Mouse (Mus musculus) testis, adult 2 months (tissue): ENCODE measurements around the gene Fgf2. TPM values are rescaled to one million over a fixed set of nuclear protein-coding genes. Genes with fewer than 3 reads are reported as not detected.
A peak's percentile ranks its signal among the peaks of the same experiment; 100 is the strongest.

Experiments used
- H3K27ac ChIP-seq: fragments of 200-500 bp; 2 replicates; pipeline ENCODE4 v1.5.1; 2012; ENCODE audit warnings: low read depth, low read length; ENCODE audit not compliant: control insufficient read depth, insufficient read depth
- H3K27me3 ChIP-seq: fragments of 200-500 bp; 2 replicates; pipeline ENCODE4 v1.6.1; 2012; ENCODE audit warnings: mild to moderate bottlenecking, low read length, moderate library complexity; ENCODE audit not compliant: control insufficient read depth, insufficient read depth
- H3K36me3 ChIP-seq: fragments of 200-500 bp; 2 replicates; pipeline ENCODE4 v1.6.1; 2012; ENCODE audit warnings: mild to moderate bottlenecking, low read length; ENCODE audit not compliant: control insufficient read depth, insufficient read depth
- H3K4me1 ChIP-seq: fragments of 200-500 bp; 2 replicates; pipeline ENCODE4 v1.6.1; 2012; ENCODE audit warnings: low read length; ENCODE audit not compliant: control insufficient read depth, insufficient read depth
- H3K4me3 ChIP-seq: fragments of 200-500 bp; 2 replicates; pipeline ENCODE4 v1.5.1; 2012; ENCODE audit warnings: low read depth, mild to moderate bottlenecking, low read length, moderate library complexity, mixed read lengths; ENCODE audit not compliant: control insufficient read depth
- CTCF ChIP-seq: fragments of 200-500 bp; IDR thresholded peaks from 2 replicates; pipeline ENCODE4 v1.5.1; 2012; ENCODE audit warnings: low read depth, mild to moderate bottlenecking, inconsistent platforms, low read length, moderate library complexity; ENCODE audit not compliant: control insufficient read depth, insufficient read depth, insufficient replicate concordance
- POLR2A ChIP-seq: fragments of 200-500 bp; IDR thresholded peaks from 2 replicates; pipeline ENCODE4 v1.6.1; 2012; ENCODE audit warnings: low read depth, mild to moderate bottlenecking, inconsistent platforms, low read length, moderate library complexity; ENCODE audit not compliant: control insufficient read depth
- polyA plus RNA-seq: library from polyadenylated mRNA; depleted of rRNA; stranded (reverse); fragments of >200 nt; gene quantifications from 2 replicates; pipeline ENCODE4 v1.2.3, GENCODE M21; 2012

The Fgf2 gene
- polyA plus RNA-seq, 1 experiment = 0.57 TPM

GRCm38 (mm10) chr3:37414413-37414960 is 66.3 kb downstream of the Fgf2 start:
- H3K4me3 ChIP-seq = no peak overlapping the region
- H3K4me1 ChIP-seq = peaks cover 2% of the 10 kb centered on the region; the same call in 1 of the 2 replicates
- no peaks in the 10 kb centered on the region for H3K27me3 ChIP-seq
- H3K27ac ChIP-seq = no peak overlapping the region
- no peak for TF ChIP-seq POLR2A
- no peak for TF ChIP-seq CTCF
- no peaks in the 10 kb centered on the region for H3K36me3 ChIP-seq

GRCm38 (mm10) chr3:37418341-37418740 is 70.2 kb downstream of the Fgf2 start:
- Histone ChIP-seq H3K27me3 (no peaks in the 10 kb centered on the region), H3K36me3 (no peaks in the 10 kb centered on the region), H3K4me3 (no peak overlapping the region), H3K27ac (no peak overlapping the region), H3K4me1 (0 out of 2 replicates have a peak, but pooled peaks cover 2% of the 10 kb centered on the region)
- TF ChIP-seq POLR2A (no peak), CTCF (no peak)

- no peaks in the 10 kb centered on the region for H3K36me3 ChIP-seq
- no peaks in the 10 kb centered on the region for H3K27me3 ChIP-seq
- H3K27ac ChIP-seq = peak overlapping the region; percentile 84
- H3K4me1 ChIP-seq = 0 out of 2 replicates have a peak, but pooled peaks cover 2% of the 10 kb centered on the region
- TF ChIP-seq CTCF = no peak
- no peak for TF ChIP-seq POLR2A
- peak overlapping the region; percentile 91 for H3K4me3 ChIP-seq
Observed at GRCm38 (mm10) chr3:37418961-37419457, 70.9 kb downstream of the Fgf2 start.

- Histone ChIP-seq H3K27ac (peak within 1 kb of the TSS; percentile 97), H3K4me3 (peak within 1 kb of the TSS; percentile 97), H3K36me3 (no peaks in the 10 kb centered on the region), H3K4me1 (0 out of 2 replicates have a peak, but pooled peaks cover 2% of the 10 kb centered on the region), H3K27me3 (no peaks in the 10 kb centered on the region)
- TF ChIP-seq POLR2A (peak; percentile 79), CTCF (0 out of 2 replicates have a peak, but pooled peaks have one; percentile 12)
Observed at GRCm38 (mm10) chr3:37419458-37419991, 71.4 kb downstream of the Fgf2 start, which contains the start of gene Spata5. Gene Spata5 (plus strand): TSS chr3:37419896.

- Histone ChIP-seq H3K27ac (peak within 1 kb of the TSS; percentile 97), H3K27me3 (no peaks in the 10 kb centered on the region), H3K36me3 (no peaks in the 10 kb centered on the region), H3K4me3 (peak within 1 kb of the TSS; percentile 97), H3K4me1 (0 out of 2 replicates have a peak, but pooled peaks cover 2% of the 10 kb centered on the region)
- TF ChIP-seq POLR2A (peak; percentile 68; the same call in 1 of the 2 replicates), CTCF (no peak; the same call in 1 of the 2 replicates)
Observed at GRCm38 (mm10) chr3:37420072-37420471, 71.9 kb downstream of the Fgf2 start, which contains the start of gene Nudt6. Gene Nudt6 (minus strand): TSS chr3:37420211.

GRCm38 (mm10) chr3:37420641-37421040 is 72.5 kb downstream of the Fgf2 start:
- Histone ChIP-seq H3K27me3 (no peaks in the 10 kb centered on the region), H3K27ac (peak overlapping the region; percentile 97), H3K36me3 (no peaks in the 10 kb centered on the region), H3K4me1 (0 out of 2 replicates have a peak, but pooled peaks cover 2% of the 10 kb centered on the region), H3K4me3 (peak overlapping the region; percentile 97)
- TF ChIP-seq POLR2A (peak; percentile 17; the same call in 1 of the 2 replicates), CTCF (no peak)

GRCm38 (mm10) chr3:37421179-37421578 is 73.0 kb downstream of the Fgf2 start:
- peak overlapping the region; percentile 97; the same call in 1 of the 2 replicates for H3K27ac ChIP-seq
- H3K36me3 ChIP-seq = peaks cover 2% of the 10 kb centered on the region; the same call in 1 of the 2 replicates
- no peaks in the 10 kb centered on the region for H3K27me3 ChIP-seq
- no peak for TF ChIP-seq POLR2A
- no peak for TF ChIP-seq CTCF
- H3K4me3 ChIP-seq = peak overlapping the region; percentile 97
- 0 out of 2 replicates have a peak, but pooled peaks cover 2% of the 10 kb centered on the region for H3K4me1 ChIP-seq
